Mouse (Mus musculus): ENCODE measurements at regions not wholly inside any gene's neighbourhood (a gene's known extent, or its start where the extent isn't known, plus 50 kb on each side); places are given as distances from the start of the nearest gene placed in this dataset.

GRCm38 (mm10) chr14:89755831-89756230 lies 1284.6 kb upstream of the Pcdh20 start:
- no peak for TF ChIP-seq CTCF (IDR thresholded peaks at IDR 0.05; ENCODE audit: low read depth)
- TF ChIP-seq EP300 (IDR thresholded peaks at IDR 0.05; ENCODE audit: low read depth): no peak

Data from liver, postnatal 0 days (tissue).